Mouse (Mus musculus): Measurements from ENCODE around the gene Hinfp.

- TF ChIP-seq CTCF (IDR thresholded peaks at IDR 0.05; ENCODE audit: low read depth, low read length): no peak
- TF ChIP-seq POLR2A (IDR thresholded peaks at IDR 0.05; ENCODE audit: extremely low read depth, insufficient read depth, low read length): no peak
Measured at GRCm38 (mm10) chr9:44317452-44317851, 12.0 kb upstream of the Hinfp start.
